Mouse (Mus musculus): Measurements from ENCODE around the gene Slfn9. TPM values are rescaled to one million over a fixed set of nuclear protein-coding genes. Genes with fewer than 3 reads are reported as not detected.
A peak's percentile ranks its signal among the peaks of the same experiment; 100 is the strongest.
"Not testable (repeated sequence)": the region's sequence is repeated elsewhere in the genome, so short reads cannot be mapped to it uniquely, and the experiment has no call there.

The Slfn9 gene
- polyA plus RNA-seq, 1 experiment from 2014 or later, result 11.8 TPM

DNA sequence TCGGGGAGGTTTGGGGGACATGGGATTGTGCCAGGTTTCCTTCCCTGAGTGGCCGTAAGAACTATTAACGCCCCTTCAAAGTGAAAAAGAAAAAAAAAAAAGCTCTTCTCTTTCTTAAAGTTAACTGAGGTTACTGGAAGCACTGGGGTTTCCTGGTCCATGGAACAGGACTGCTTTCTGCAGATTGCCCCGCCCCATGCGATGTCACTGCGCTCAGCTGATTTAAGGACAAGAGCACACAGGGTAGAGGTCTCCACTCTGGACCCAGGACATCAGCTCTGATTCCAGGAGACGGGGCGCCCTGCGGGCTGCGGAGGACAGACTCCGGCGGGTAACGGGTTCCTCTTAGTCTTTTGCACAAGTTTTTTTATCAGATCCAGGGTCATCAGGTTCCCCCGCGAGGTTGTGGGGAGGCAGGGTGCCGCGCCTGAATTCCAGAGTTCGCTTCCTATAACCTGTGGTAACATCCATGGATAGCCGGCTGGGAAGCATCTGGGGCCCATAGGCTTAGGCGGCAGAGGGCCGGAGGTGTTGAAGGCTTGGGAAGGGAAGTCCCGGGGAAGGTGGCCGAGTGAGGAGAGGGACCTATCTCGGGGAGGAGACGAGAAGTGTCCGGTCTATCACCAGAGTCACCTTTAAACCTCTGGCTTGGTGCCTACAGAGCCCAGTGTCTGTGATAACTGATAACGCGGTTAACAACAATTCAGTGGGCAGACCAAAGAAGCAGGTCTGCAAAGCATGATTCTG is 39.6 kb downstream of the Slfn9 start:
- WGBS, result 6% methylated on average over 28 of the region's 28 CpGs
- H3K27me3 ChIP-seq (ENCODE audit: control insufficient read depth, insufficient read depth, low read length), result peaks cover 31% of the 10 kb centered on the region
- no peak for ATAC-seq (ENCODE audit: insufficient number of reproducible peaks, low FRiP score, low TSS enrichment, low read depth)
- H3K9me3 ChIP-seq (ENCODE audit: control insufficient read depth, low read length), result no peaks in the 10 kb centered on the region
- H3K9ac ChIP-seq (ENCODE audit: low read length), result no peak overlapping the region
- H3K36me3 ChIP-seq (ENCODE audit: control insufficient read depth, insufficient read depth, low read length), result no peaks in the 10 kb centered on the region
- no peaks in the 10 kb centered on the region for H3K4me1 ChIP-seq (ENCODE audit: control insufficient read depth, insufficient read depth, low read length)
- no peak overlapping the region for H3K4me2 ChIP-seq (ENCODE audit: low read depth, severe bottlenecking)
- no peak overlapping the region for H3K27ac ChIP-seq (replicated peaks; ENCODE audit: low read depth, low read length)
- H3K4me3 ChIP-seq (ENCODE audit: low read depth, low read length), result no peak overlapping the region
- peak; percentile 38 for DNase-seq (ENCODE audit: low spot score)

DNA sequence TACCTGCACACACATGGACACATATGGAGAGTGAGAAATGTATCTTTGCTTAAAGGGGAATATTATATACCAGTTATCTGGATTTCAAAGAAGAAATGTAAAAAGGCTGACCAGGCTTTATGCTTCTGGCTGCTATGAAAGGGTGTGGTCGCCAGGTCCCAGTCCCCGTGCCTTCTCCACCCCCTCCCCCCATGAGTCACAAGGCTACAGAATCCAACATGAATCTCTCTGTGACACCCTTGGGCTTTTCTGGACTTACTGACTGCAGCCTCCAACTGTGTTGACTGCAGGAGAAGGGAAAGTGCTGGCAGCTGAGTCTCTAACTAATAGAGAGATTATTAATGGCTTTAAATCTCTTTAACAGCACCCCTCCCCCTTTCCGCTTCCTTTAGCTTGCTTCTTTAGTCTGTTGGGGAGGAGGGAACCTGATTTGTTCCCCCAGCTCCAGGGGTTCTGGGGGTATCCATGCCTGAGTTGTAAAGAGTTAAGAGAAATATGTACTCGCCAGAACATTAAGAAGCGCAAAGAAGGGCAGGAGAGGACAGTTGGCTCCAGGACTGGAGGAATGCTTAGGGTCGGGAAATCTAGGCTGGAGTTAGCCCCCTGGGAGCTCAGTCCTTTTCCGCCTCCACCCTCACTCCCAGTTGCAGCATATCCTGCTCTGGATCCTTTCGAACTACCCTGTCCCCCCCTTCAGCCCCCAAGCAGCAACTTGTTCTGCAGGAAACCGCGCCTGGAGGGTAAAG is 40.7 kb downstream of the Slfn9 start, which contains the start of gene Slfn5:
Gene Slfn5, plus strand, starts transcription at position 614 of the 746 bp plus-strand sequence.
- Histone ChIP-seq H3K9ac (ENCODE audit: low read length) (no peak within 1 kb of the TSS), H3K4me2 (ENCODE audit: low read depth, severe bottlenecking) (no peak within 1 kb of the TSS), H3K36me3 (ENCODE audit: control insufficient read depth, insufficient read depth, low read length) (no peaks in the 10 kb centered on the region), H3K9me3 (ENCODE audit: control insufficient read depth, low read length) (no peaks in the 10 kb centered on the region), H3K27ac (replicated peaks; ENCODE audit: low read depth, low read length) (no peak within 1 kb of the TSS), H3K4me1 (ENCODE audit: control insufficient read depth, insufficient read depth, low read length) (no peaks in the 10 kb centered on the region), H3K4me3 (ENCODE audit: low read depth, low read length) (no peak within 1 kb of the TSS), H3K27me3 (ENCODE audit: control insufficient read depth, insufficient read depth, low read length) (peaks cover 31% of the 10 kb centered on the region)
- 7% methylated on average over 10 of the region's 10 CpGs for WGBS
- DNase-seq (ENCODE audit: low spot score), result no peak
- no peak for ATAC-seq (ENCODE audit: insufficient number of reproducible peaks, low FRiP score, low TSS enrichment, low read depth)

DNA sequence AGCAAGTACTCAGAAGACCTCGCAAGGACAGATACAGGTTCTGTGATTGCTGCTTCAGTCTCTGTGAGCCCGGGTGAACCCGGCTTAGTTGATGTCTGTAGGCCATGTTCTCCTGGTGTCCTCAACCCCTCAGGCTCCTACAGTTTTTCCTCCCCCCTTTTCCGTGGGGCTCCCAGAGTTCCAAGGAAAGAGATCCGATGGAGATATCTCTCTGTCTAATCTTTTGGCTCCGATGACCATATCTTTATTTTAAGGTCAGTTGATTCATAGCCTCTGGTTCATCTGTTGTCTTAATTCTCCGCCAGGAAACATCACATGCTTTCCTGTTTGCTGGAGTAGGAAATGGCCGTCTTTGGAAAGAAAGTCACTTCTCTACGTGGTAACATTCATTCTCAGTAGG is 42.6 kb downstream of the Slfn9 start:
- Histone ChIP-seq H3K9ac (ENCODE audit: low read length) (no peak overlapping the region), H3K4me1 (ENCODE audit: control insufficient read depth, insufficient read depth, low read length) (no peaks in the 10 kb centered on the region), H3K4me2 (ENCODE audit: low read depth, severe bottlenecking) (no peak overlapping the region), H3K27me3 (ENCODE audit: control insufficient read depth, insufficient read depth, low read length) (peaks cover 31% of the 10 kb centered on the region), H3K27ac (replicated peaks; ENCODE audit: low read depth, low read length) (no peak overlapping the region), H3K4me3 (ENCODE audit: low read depth, low read length) (no peak overlapping the region), H3K36me3 (ENCODE audit: control insufficient read depth, insufficient read depth, low read length) (no peaks in the 10 kb centered on the region), H3K9me3 (ENCODE audit: control insufficient read depth, low read length) (no peaks in the 10 kb centered on the region)
- no peak for DNase-seq (ENCODE audit: low spot score)
- no peak for ATAC-seq (ENCODE audit: insufficient number of reproducible peaks, low FRiP score, low TSS enrichment, low read depth)
- 87% methylated on average over 9 of the region's 9 CpGs for WGBS

DNA sequence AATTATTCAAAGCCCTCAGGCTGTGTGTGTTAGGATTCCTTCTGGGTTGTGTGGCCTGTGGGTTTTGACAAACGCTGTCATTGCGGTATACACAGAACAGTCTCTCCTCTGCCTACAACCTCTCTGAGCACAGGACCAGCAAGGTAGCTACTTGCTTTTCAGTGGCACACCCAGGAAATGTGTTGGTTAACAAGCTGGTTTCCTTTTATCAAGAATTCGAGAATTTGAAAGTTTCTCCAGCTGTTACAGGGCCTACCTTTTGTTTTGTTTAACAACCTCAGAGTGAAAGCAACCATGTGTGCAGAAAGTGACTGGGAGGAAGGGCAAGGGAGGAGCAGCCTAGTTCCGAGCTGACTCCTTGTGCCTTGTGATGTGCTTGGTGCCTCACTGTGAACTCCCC is 44.2 kb downstream of the Slfn9 start:
- Histone ChIP-seq H3K9ac (ENCODE audit: low read length) (no peak overlapping the region), H3K27me3 (ENCODE audit: control insufficient read depth, insufficient read depth, low read length) (peaks cover 21% of the 10 kb centered on the region)
- WGBS, result 46% methylated on average over 4 of the region's 4 CpGs

DNA sequence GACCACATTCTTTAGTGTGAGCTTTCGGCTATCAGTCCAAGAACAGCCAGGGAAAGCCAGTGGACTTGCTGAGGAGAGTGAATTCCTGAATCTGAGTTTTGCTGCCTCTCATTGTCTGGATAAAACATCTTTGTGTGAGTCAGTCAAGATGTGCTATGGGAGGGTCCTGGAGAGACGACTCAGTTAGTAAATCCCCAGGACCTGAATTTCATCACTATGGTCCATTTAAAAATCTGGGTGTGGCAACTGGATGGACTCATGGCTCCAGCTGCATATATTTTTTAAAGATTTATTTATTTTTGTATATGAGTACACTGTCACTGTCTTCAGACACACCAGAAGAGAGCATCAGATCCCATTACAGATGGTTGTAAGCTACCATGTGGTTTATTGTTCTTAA is 46.0 kb downstream of the Slfn9 start:
- DNase-seq (ENCODE audit: low spot score) (no peak), ATAC-seq (ENCODE audit: insufficient number of reproducible peaks, low FRiP score, low TSS enrichment, low read depth) (no peak)
- no peak overlapping the region for H3K27ac ChIP-seq (replicated peaks; ENCODE audit: low read depth, low read length)
- WGBS, result 74% methylated on average over 2 of the region's 2 CpGs
- no peak overlapping the region for H3K9ac ChIP-seq (ENCODE audit: low read length)
- no peak overlapping the region for H3K4me2 ChIP-seq (ENCODE audit: low read depth, severe bottlenecking)
- no peaks in the 10 kb centered on the region for H3K9me3 ChIP-seq (ENCODE audit: control insufficient read depth, low read length)
- peaks cover 5% of the 10 kb centered on the region; the same call in 1 of the 2 replicates for H3K27me3 ChIP-seq (ENCODE audit: control insufficient read depth, insufficient read depth, low read length)
- no peaks in the 10 kb centered on the region for H3K4me1 ChIP-seq (ENCODE audit: control insufficient read depth, insufficient read depth, low read length)
- H3K36me3 ChIP-seq (ENCODE audit: control insufficient read depth, insufficient read depth, low read length), result no peaks in the 10 kb centered on the region
- H3K4me3 ChIP-seq (ENCODE audit: low read depth, low read length), result no peak overlapping the region

More for the DNA sequence above, 44.2 kb downstream of the Slfn9 start:
- Histone ChIP-seq H3K27ac (replicated peaks; ENCODE audit: low read depth, low read length) (no peak overlapping the region), H3K36me3 (ENCODE audit: control insufficient read depth, insufficient read depth, low read length) (no peaks in the 10 kb centered on the region), H3K9me3 (ENCODE audit: control insufficient read depth, low read length) (no peaks in the 10 kb centered on the region), H3K4me1 (ENCODE audit: control insufficient read depth, insufficient read depth, low read length) (no peaks in the 10 kb centered on the region), H3K4me2 (ENCODE audit: low read depth, severe bottlenecking) (no peak overlapping the region), H3K4me3 (ENCODE audit: low read depth, low read length) (no peak overlapping the region)
- DNase-seq (ENCODE audit: low spot score) (no peak), ATAC-seq (ENCODE audit: insufficient number of reproducible peaks, low FRiP score, low TSS enrichment, low read depth) (no peak)

DNA sequence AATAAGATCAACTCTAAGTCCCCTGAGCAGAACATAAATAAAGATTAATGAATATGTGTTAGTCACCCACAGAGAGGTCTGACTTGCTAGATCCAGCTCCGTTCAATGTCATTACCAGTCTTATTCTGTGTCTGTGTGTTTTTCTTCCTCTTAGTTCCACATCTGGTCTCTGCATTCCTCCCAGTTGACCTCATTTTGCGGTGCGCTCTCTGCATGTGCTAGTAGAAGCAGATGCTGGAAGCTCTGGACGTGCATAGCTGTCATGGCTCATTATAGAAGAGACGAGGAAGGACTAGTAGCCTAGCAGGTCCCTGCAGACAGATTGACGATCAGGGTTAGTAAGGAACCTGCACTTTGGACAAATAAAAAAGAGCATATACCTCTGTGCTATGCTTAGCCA is 48.3 kb downstream of the Slfn9 start:
- no peaks in the 10 kb centered on the region for H3K4me1 ChIP-seq (ENCODE audit: control insufficient read depth, insufficient read depth, low read length)
- H3K27me3 ChIP-seq (ENCODE audit: control insufficient read depth, insufficient read depth, low read length), result no peaks in the 10 kb centered on the region
- H3K4me2 ChIP-seq (ENCODE audit: low read depth, severe bottlenecking), result no peak overlapping the region
- no peak overlapping the region for H3K4me3 ChIP-seq (ENCODE audit: low read depth, low read length)
- H3K27ac ChIP-seq (replicated peaks; ENCODE audit: low read depth, low read length), result no peak overlapping the region
- ATAC-seq (ENCODE audit: insufficient number of reproducible peaks, low FRiP score, low TSS enrichment, low read depth), result no peak
- H3K36me3 ChIP-seq (ENCODE audit: control insufficient read depth, insufficient read depth, low read length), result no peaks in the 10 kb centered on the region
- DNase-seq (ENCODE audit: low spot score), result no peak
- no peaks in the 10 kb centered on the region for H3K9me3 ChIP-seq (ENCODE audit: control insufficient read depth, low read length)
- 37% methylated on average over 6 of the region's 6 CpGs for WGBS
- no peak overlapping the region for H3K9ac ChIP-seq (ENCODE audit: low read length)

DNA sequence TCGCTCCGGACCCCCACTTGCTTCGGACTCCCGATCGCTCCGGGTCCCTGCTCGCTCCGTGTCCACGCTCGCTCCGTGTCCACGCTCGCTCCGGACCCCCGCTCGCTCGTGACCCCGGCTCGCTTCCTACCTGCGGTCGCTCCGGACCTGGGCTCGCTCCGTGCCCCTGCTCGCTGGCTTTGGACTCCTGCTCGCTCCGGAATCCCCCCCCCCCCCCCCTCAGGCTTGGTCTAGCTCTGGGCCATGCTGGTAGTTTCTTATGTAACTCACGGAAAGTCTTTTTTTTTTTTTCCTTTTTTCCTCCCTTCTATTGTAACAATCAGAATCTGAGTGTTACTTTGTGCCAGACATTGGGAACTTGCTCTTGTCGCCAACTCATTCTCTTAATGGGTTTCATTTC is 58.4 kb downstream of the Slfn9 start:
- no peaks in the 10 kb centered on the region for H3K4me1 ChIP-seq (ENCODE audit: control insufficient read depth, insufficient read depth, low read length)
- peak overlapping the region; percentile 89 for H3K4me2 ChIP-seq (ENCODE audit: low read depth, severe bottlenecking)
- WGBS, result 3% methylated on average over 19 of the region's 29 CpGs
- H3K27ac ChIP-seq (replicated peaks; ENCODE audit: low read depth, low read length), result no peak overlapping the region
- H3K36me3 ChIP-seq (ENCODE audit: control insufficient read depth, insufficient read depth, low read length), result no peaks in the 10 kb centered on the region
- H3K9me3 ChIP-seq (ENCODE audit: control insufficient read depth, low read length), result no peaks in the 10 kb centered on the region
- ATAC-seq (ENCODE audit: insufficient number of reproducible peaks, low FRiP score, low TSS enrichment, low read depth) (no peak), DNase-seq (ENCODE audit: low spot score) (no peak)
- H3K4me3 ChIP-seq (ENCODE audit: low read depth, low read length), result peak overlapping the region; percentile 40
- H3K9ac ChIP-seq (ENCODE audit: low read length), result no peak overlapping the region
- peaks cover 60% of the 10 kb centered on the region for H3K27me3 ChIP-seq (ENCODE audit: control insufficient read depth, insufficient read depth, low read length)

DNA sequence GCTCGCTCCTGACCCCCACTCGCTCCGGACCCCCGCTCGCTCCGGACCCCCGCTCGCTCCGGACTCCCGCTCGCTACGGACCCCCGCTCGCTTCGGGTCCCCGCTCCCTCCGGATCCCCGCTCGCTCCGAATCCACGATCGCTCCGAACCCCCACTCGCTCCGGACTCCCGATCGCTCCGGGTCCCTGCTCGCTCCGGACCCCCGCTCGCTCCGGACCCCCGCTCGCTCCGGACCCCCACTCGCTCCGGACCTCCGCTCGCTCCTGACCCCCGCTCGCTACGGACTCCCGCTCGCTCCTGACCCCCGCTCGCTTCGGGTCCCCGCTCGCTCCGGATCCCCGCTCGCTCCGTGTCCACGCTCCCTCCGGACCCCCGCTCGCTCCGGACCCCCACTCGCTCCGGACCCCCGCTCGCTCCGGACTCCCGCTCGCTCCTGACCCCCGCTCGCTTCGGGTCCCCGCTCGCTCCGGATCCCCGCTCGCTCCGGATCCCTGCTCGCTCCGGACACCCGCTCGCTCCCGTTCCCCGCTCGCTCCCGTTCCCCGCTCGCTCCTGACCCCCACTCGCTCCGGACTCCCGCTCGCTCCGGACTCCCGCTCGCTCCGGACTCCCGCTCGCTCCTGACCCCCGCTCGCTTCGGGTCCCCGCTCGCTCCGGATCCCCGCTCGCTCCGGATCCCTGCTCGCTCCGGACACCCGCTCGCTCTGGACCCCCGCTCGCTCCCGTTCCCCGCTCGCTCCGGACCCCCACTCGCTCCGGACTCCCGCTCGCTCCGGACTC is 59.8 kb downstream of the Slfn9 start:
- H3K36me3 ChIP-seq (ENCODE audit: control insufficient read depth, insufficient read depth, low read length); H3K27ac ChIP-seq (replicated peaks; ENCODE audit: low read depth, low read length): not testable (repeated sequence)
- peak; percentile 41 for DNase-seq (ENCODE audit: low spot score)

More for the DNA sequence above, 59.8 kb downstream of the Slfn9 start:
- peak overlapping the region; percentile 40 for H3K4me3 ChIP-seq (ENCODE audit: low read depth, low read length)
- H3K9me3 ChIP-seq (ENCODE audit: control insufficient read depth, low read length); H3K9ac ChIP-seq (ENCODE audit: low read length); H3K4me1 ChIP-seq (ENCODE audit: control insufficient read depth, insufficient read depth, low read length); ATAC-seq (ENCODE audit: insufficient number of reproducible peaks, low FRiP score, low TSS enrichment, low read depth): not testable (repeated sequence)
- under 1% methylated on average over 93 of the region's 119 CpGs for WGBS
- peaks cover 64% of the 10 kb centered on the region for H3K27me3 ChIP-seq (ENCODE audit: control insufficient read depth, insufficient read depth, low read length)
- peak overlapping the region; percentile 89 for H3K4me2 ChIP-seq (ENCODE audit: low read depth, severe bottlenecking)
